Mouse (Mus musculus) cerebellum, adult 2 months (tissue): Measurements from ENCODE around the gene Eif4g3.

Experiments used
- CTCF ChIP-seq: fragments of 200-500 bp; IDR thresholded peaks from 2 replicates; pipeline ENCODE4 v1.5.1; 2011; ENCODE audit warnings: low read depth, mild to moderate bottlenecking, control low read depth, low read length, moderate library complexity, borderline replicate concordance; ENCODE audit not compliant: insufficient read depth
- POLR2A ChIP-seq: fragments of 200-500 bp; IDR thresholded peaks from 2 replicates; pipeline ENCODE4 v1.6.1; 2011; ENCODE audit warnings: low read length, control low read depth, borderline replicate concordance; ENCODE audit not compliant: insufficient read depth

DNA sequence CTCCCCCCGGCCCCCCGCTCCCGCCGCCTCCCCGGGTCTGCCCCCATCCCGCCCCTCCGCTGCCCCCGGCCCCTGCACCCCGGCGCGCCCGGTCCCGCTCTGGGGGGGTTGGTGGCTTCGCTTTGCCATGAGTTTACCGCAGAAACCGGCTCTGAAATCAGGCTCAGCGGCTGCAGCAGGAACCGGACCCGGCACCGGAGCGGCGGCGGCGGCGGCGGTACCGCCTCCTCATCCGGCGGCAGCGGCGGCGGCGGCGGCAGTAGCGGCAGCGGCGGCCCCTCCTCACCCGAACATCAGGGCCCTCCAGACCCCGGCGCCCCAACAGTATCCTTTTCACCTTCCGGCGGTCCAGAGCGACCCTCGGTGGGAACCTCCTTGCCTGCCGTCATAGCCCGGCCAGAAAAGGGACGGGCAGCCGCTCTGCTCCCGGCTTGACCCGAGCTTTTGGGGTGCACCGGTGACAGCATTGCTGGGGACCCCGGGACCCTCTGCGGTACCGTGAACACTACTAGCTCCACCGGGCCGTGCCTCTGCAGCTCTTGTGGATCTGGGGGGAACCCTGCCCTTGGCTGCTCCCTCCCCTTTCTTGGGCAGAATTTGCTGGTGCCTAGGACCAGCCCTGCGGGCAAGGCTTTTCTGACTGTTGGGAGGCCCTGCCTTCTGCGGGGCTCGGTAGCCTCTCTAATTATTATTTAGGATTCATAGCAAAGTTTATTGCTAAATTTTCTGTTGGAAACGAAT lies 1.2 kb downstream of the Eif4g3 start:
- TF ChIP-seq CTCF: no peak
- no peak for TF ChIP-seq POLR2A
